Mouse (Mus musculus): ENCODE results near the gene Fam222a. TPM values are rescaled to one million over a fixed set of nuclear protein-coding genes. Genes with fewer than 3 reads are reported as not detected.

Gene Fam222a
- polyA plus RNA-seq, 1 experiment from 2014 or later, result 5.1 TPM

DNA sequence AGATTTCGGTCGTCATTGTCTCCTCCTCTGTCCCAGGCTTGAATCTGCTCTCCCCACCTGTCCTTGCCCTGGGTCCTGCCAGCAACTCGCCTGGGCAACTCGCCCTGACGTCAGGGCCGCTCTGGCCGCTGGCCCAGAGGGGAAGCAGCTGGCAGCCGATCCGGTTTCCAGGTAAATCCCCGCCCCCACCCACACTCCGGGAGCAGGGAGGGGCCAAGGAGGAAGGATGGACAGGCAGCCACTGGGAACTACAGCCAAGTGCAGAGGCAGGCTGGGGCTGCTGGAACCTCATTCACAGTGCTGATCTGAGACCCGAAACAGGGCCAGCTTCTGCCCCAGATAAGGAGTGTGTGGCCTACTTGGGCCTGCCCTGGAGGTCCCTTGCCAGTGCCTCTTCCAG lies 2.5 kb upstream of the Fam222a start:
- no peaks in the 10 kb centered on the region for H3K27me3 ChIP-seq (replicated peaks)
- WGBS, result 6% methylated on average over 12 of the region's 12 CpGs
- H3K9ac ChIP-seq, result no peak overlapping the region
- ATAC-seq, result no peak
- H3K36me3 ChIP-seq, result no peaks in the 10 kb centered on the region
- H3K4me1 ChIP-seq (replicated peaks), result peaks cover 25% of the 10 kb centered on the region
- 0 out of 2 replicates have a peak overlapping the region, but pooled peaks have one; percentile 36 for H3K27ac ChIP-seq
- H3K9me3 ChIP-seq, result peaks cover 4% of the 10 kb centered on the region; the same call in 1 of the 2 replicates
- H3K4me2 ChIP-seq (replicated peaks), result peak overlapping the region; percentile 50
- H3K4me3 ChIP-seq (replicated peaks), result 0 out of 2 replicates have a peak overlapping the region, but pooled peaks have one; percentile 15

DNA sequence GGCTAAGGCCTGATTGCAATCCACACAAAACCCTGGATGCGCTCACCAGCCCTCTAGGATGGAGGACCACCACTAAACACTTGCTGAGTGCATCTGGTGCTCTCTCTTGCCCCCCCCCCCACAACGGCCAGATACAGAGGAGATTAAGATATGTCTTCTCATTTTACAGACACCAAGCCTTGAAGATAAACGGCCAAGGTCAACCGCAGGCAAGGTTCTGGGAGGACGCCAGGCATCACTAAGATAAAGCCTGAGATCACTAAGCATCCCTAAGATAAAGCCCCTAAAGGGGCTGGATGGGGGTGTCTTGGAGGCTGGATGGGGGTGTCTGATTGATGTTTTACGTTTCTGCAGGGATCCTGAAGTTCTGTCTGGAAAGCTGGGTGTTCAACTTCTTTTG lies 2.1 kb upstream of the Fam222a start:
- no peaks in the 10 kb centered on the region; the same call in 1 of the 2 replicates for H3K27me3 ChIP-seq (replicated peaks)
- no peak overlapping the region for H3K27ac ChIP-seq
- peak overlapping the region; percentile 50; the same call in 1 of the 2 replicates for H3K4me2 ChIP-seq (replicated peaks)
- H3K4me1 ChIP-seq (replicated peaks), result peaks cover 27% of the 10 kb centered on the region
- ATAC-seq, result no peak
- H3K36me3 ChIP-seq, result no peaks in the 10 kb centered on the region
- H3K9ac ChIP-seq, result no peak overlapping the region
- no peak overlapping the region for H3K4me3 ChIP-seq (replicated peaks)
- peaks cover 4% of the 10 kb centered on the region; the same call in 1 of the 2 replicates for H3K9me3 ChIP-seq
- 40% methylated on average over 6 of the region's 6 CpGs for WGBS

DNA sequence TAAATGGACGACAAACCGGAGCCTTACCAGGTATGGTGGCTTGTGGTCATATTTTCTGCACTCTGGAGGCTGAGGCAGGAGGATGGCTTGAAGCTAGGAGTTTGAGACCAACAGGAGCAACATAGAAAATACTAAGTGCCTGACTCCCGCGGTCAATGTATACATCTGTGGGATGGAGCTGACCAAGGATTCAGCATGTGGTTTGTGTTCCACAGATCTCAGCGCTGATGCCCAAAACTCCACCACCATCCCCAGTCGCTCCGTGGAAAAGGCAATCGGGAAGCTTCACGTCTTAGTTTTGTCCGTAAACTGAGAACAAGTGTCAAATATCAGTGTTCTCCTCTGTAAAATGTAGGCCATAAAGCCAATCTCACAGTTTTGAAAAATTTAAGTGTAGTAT lies 1.4 kb upstream of the Fam222a start:
- Histone ChIP-seq H3K4me1 (replicated peaks) (peaks cover 33% of the 10 kb centered on the region), H3K36me3 (no peaks in the 10 kb centered on the region), H3K9ac (no peak overlapping the region), H3K27me3 (replicated peaks) (no peaks in the 10 kb centered on the region; the same call in 1 of the 2 replicates), H3K9me3 (peaks cover 4% of the 10 kb centered on the region; the same call in 1 of the 2 replicates), H3K4me3 (replicated peaks) (no peak overlapping the region), H3K4me2 (replicated peaks) (no peak overlapping the region), H3K27ac (no peak overlapping the region)
- 86% methylated on average over 10 of the region's 10 CpGs for WGBS
- no peak for ATAC-seq

DNA sequence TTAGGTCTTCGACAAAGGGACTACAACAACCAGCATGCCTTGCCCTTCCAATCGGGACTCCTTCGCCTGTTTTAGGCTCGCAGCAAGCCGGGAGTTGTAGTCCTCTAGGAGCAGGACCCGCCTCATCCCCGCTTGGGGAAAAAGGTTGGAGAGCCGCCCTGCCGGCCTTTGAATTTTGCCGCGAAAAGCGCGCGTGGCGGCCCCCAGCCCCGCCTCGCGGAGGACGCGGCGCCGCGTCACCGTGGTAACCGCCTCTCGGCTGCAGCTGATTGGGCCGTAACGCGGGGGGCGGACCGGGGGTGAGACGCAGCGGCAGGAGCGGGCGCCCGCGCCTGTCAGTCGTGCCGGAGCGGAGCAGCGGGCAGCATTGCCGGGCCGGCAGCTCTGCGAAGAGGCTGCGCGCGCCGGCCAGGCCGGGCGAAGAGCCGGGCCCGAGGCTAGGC lies 720 bp upstream of the Fam222a start:
- no peaks in the 10 kb centered on the region; the same call in 1 of the 2 replicates for H3K27me3 ChIP-seq (replicated peaks)
- peak overlapping the region; percentile 71 for H3K9ac ChIP-seq
- peak overlapping the region; percentile 90 for H3K4me3 ChIP-seq (replicated peaks)
- H3K4me1 ChIP-seq (replicated peaks), result peaks cover 40% of the 10 kb centered on the region
- H3K4me2 ChIP-seq (replicated peaks), result peak overlapping the region; percentile 98
- WGBS, result under 1% methylated on average over 52 of the region's 52 CpGs
- no peaks in the 10 kb centered on the region for H3K36me3 ChIP-seq
- peak; percentile 92 for ATAC-seq
- H3K9me3 ChIP-seq, result peaks cover 4% of the 10 kb centered on the region; the same call in 1 of the 2 replicates
- H3K27ac ChIP-seq, result peak overlapping the region; percentile 79

DNA sequence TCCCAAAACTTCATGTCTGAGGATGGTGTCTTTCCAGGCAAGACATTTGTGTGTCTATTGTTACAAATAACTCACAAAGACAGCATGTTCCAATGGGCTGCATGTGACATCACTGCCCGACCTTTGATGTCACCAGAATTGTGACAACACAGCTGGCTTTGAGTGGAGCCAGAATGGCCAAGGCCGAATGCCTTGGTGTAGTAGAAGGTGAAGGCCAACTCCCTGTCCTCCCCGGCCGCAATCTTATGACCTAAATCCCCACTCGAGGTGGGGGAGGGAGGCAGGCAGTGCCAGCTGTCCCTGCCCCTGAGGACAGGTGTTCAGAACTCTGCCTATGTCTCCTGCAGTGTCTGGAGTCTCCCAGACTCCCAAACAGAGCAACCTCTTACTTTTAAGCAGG lies 1.0 kb downstream of the Fam222a start:
- 17% methylated on average over 5 of the region's 5 CpGs for WGBS
- Histone ChIP-seq H3K27me3 (replicated peaks) (no peaks in the 10 kb centered on the region; the same call in 1 of the 2 replicates), H3K9ac (peak overlapping the region; percentile 71), H3K4me2 (replicated peaks) (peak overlapping the region; percentile 98), H3K4me1 (replicated peaks) (peaks cover 57% of the 10 kb centered on the region), H3K36me3 (no peaks in the 10 kb centered on the region), H3K4me3 (replicated peaks) (peak overlapping the region; percentile 90), H3K9me3 (no peaks in the 10 kb centered on the region), H3K27ac (0 out of 2 replicates have a peak overlapping the region, but pooled peaks have one; percentile 6)
- ATAC-seq, result no peak

DNA sequence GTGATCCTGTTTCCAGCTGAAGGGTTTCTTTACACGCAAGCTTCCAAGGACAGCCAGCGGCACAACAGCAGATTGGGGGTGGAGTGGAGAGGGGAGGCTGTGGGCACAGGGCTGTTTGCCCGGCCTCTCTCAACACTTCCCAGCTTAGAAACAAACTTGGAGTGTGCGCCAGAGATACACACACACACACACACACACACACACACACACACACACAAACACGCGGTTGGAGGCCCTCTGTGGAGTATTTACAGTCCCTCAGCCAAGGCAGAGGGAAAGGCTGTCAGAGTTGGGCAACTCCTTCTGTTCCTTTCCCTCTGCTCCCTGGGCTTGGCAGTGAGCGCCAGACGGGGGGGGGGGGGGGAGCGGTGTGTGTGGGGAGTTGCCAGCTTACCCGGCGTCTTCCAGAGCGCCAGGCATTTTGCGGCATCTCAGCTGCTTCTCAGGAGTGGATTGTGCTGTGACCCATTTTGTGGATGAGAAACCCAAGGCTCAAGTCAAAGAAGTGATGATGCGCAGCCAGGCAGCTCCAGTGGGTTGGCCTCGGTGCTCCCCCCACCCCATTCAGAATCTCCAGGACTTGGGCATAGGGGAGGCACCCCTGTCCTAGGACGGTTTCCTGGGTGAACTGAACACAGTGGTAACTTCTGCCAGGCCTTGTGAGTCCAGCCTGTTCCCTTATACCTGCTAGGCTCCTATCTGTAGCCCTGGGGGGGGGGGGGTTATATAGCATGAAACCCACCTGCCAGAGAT lies 2.3 kb downstream of the Fam222a start:
- WGBS, result 25% methylated on average over 13 of the region's 16 CpGs
- Histone ChIP-seq H3K27me3 (replicated peaks) (no peaks in the 10 kb centered on the region; the same call in 1 of the 2 replicates), H3K36me3 (no peaks in the 10 kb centered on the region), H3K27ac (no peak overlapping the region; the same call in 1 of the 2 replicates), H3K4me1 (replicated peaks) (peaks cover 66% of the 10 kb centered on the region), H3K9me3 (no peaks in the 10 kb centered on the region), H3K4me2 (replicated peaks) (peak overlapping the region; percentile 98), H3K4me3 (replicated peaks) (peak overlapping the region; percentile 90), H3K9ac (peak overlapping the region; percentile 71; the same call in 1 of the 2 replicates)
- no peak for ATAC-seq

DNA sequence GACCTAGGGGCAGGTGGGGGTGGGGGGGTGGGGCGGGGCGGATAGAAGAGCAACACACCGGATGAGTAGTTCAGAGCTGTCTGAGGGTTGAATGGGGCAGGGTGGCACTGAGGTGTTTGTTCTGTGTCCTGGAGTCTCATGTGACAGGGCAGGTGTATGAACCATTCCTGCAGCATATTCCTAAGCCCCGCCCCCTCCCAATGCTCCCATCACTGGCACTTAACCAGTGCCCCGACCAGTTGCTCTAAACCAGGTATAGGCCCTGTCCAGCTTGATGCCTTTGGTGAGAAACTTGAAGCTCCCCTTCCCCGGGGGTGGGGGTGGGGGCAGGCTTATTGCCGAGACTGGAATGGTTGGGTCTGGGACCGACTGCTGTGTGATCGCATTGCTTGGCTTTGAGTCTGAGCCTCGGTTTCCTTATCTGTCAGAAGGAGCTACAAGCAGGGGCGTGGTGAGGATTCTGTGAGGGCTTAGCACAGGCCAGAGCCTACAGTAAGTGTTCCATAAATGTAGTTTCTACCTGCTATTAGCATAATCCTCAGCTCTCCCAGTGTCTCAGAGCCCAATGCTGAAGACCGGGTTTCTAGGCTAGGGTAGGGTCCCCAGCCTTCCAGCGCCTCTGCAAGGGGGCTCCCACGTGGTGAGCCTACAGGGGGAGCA lies 3.1 kb downstream of the Fam222a start:
- peaks cover 66% of the 10 kb centered on the region for H3K4me1 ChIP-seq (replicated peaks)
- no peaks in the 10 kb centered on the region; the same call in 1 of the 2 replicates for H3K27me3 ChIP-seq (replicated peaks)
- peak overlapping the region; percentile 35 for H3K4me3 ChIP-seq (replicated peaks)
- peak overlapping the region; percentile 61 for H3K4me2 ChIP-seq (replicated peaks)
- WGBS, result 14% methylated on average over 14 of the region's 14 CpGs
- no peaks in the 10 kb centered on the region for H3K9me3 ChIP-seq
- peak overlapping the region; percentile 20; the same call in 1 of the 2 replicates for H3K27ac ChIP-seq
- no peak for ATAC-seq
- no peaks in the 10 kb centered on the region for H3K36me3 ChIP-seq
- H3K9ac ChIP-seq, result peak overlapping the region; percentile 30

DNA sequence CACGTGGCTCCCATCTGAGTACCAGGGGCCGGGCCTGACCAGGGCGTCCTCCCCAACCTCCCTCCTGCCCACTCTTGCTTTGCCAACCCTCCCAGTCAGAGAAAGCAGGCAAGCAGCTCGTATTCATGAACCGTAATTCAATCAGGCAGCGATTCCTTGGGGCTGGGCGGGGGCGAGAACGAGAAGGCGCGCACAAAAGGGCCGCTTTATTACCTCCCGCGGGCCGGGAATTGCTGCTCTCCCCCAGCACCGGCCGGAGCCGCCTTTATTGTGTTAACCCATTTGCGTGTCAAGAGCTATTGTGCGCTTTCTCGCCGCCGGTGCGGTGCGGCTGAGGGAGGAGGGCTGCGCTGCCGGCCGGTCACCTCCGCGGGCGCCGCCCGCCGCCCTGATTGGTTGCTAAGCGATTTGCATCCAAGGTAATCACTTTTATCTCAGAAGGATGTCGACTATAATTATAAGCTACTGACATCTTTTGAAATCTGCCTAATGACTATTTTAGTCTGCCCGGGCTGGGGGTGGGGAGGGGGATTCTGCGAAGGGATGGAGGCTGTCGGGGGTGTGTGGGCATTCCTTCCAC lies 3.7 kb downstream of the Fam222a start:
- Histone ChIP-seq H3K4me2 (replicated peaks) (peak overlapping the region; percentile 61), H3K9me3 (no peaks in the 10 kb centered on the region), H3K27ac (peak overlapping the region; percentile 20; the same call in 1 of the 2 replicates), H3K27me3 (replicated peaks) (no peaks in the 10 kb centered on the region; the same call in 1 of the 2 replicates), H3K4me1 (replicated peaks) (peaks cover 67% of the 10 kb centered on the region), H3K9ac (peak overlapping the region; percentile 30), H3K36me3 (no peaks in the 10 kb centered on the region), H3K4me3 (replicated peaks) (peak overlapping the region; percentile 35)
- no peak for ATAC-seq
- 4% methylated on average over 39 of the region's 39 CpGs for WGBS

DNA sequence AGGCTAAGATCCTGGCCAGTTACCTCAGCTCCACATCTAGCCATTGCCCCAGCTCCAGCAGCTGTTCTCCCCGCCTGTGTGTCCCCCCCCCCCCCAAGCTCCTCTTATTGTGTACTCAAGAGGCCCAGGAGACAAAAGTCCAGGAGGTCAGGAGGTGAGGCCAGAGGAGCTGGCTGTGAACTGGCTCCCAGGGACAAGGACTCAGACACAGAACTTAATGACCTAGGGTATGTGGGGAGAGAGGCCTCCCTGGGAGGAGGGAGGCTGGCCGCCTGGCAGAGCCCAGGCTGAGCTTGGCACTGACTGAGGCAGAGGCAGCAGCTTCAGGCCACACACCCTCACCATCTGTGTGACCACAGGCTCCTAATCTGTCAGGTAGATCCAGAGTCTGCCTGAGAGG lies 5.2 kb downstream of the Fam222a start:
- no peak overlapping the region for H3K9ac ChIP-seq
- no peaks in the 10 kb centered on the region; the same call in 1 of the 2 replicates for H3K27me3 ChIP-seq (replicated peaks)
- H3K4me2 ChIP-seq (replicated peaks), result peak overlapping the region; percentile 61
- no peak overlapping the region for H3K27ac ChIP-seq
- H3K4me1 ChIP-seq (replicated peaks), result peaks cover 66% of the 10 kb centered on the region
- 44% methylated on average over 2 of the region's 2 CpGs for WGBS
- no peak overlapping the region for H3K4me3 ChIP-seq (replicated peaks)
- H3K36me3 ChIP-seq, result no peaks in the 10 kb centered on the region
- peak; percentile 17 for ATAC-seq
- no peaks in the 10 kb centered on the region for H3K9me3 ChIP-seq

DNA sequence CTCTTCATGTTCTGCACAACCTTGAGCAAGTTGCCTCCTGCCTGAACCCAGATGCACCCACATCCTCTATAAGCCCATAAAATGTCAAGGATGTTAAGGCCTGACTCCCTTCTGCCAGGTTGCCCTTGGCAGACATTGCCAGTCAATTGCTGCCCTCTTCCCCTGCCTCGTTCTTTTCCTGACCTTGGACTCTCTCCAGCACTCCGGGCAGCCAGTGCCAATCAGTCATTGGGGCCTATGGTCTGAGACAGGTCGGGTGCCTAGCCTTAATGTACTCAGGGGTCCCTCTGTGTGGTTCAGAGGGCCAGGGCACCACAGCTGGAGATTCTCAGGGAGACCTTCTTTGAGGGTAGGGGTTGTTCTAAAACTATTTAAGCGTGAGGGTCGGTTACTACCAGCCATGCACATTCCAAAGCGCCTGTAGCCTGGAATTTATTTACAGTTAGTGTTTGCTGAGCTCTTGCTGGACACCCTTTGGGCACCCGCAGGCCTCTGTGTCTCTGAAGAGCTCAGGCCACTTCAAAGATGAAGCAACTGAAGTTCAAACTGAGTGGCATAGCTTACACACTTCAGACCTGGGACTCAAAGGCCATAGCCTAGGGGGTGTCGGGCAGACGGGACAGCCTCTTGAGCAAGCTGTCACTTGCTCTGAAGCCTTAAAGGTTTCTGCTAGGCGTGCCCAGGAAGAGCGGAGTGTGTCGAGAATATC lies 6.3 kb downstream of the Fam222a start:
- H3K9ac ChIP-seq, result no peak overlapping the region
- H3K27me3 ChIP-seq (replicated peaks), result no peaks in the 10 kb centered on the region; the same call in 1 of the 2 replicates
- peak overlapping the region; percentile 41 for H3K27ac ChIP-seq
- H3K4me2 ChIP-seq (replicated peaks), result 0 out of 2 replicates have a peak overlapping the region, but pooled peaks have one; percentile 11
- no peaks in the 10 kb centered on the region for H3K9me3 ChIP-seq
- H3K36me3 ChIP-seq, result no peaks in the 10 kb centered on the region
- H3K4me3 ChIP-seq (replicated peaks), result no peak overlapping the region
- ATAC-seq, result no peak
- peaks cover 61% of the 10 kb centered on the region for H3K4me1 ChIP-seq (replicated peaks)
- 43% methylated on average over 12 of the region's 12 CpGs for WGBS

DNA sequence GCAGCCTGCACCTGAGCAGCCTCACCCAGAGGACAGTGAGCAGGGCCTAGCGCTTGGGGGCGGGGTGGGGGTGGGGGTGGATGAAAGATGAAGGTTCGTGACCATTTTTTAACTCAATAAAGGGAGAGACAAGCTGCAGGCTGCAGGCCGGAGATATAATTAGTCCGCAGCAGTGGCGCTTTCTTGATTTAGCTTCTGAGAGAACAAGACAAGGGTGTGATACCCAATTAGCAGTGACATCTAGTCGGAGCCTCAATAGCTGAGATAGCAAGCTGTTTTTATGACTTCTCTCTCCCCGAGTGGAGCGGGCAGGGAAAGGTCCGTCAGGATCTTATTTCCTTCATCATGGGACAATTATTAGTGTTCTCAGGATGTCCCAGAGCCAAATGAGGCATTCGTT lies 7.2 kb downstream of the Fam222a start:
- WGBS, result 31% methylated on average over 11 of the region's 11 CpGs
- H3K4me1 ChIP-seq (replicated peaks), result peaks cover 56% of the 10 kb centered on the region
- no peaks in the 10 kb centered on the region for H3K36me3 ChIP-seq
- no peak overlapping the region for H3K27ac ChIP-seq
- no peak for ATAC-seq
- no peak overlapping the region for H3K9ac ChIP-seq
- H3K4me3 ChIP-seq (replicated peaks), result no peak overlapping the region
- H3K4me2 ChIP-seq (replicated peaks), result peak overlapping the region; percentile 29
- H3K27me3 ChIP-seq (replicated peaks), result no peaks in the 10 kb centered on the region; the same call in 1 of the 2 replicates
- H3K9me3 ChIP-seq, result no peaks in the 10 kb centered on the region

All from intestine, embryonic 15.5 days (tissue).